Mouse (Mus musculus) liver, postnatal 0 days (tissue): ENCODE data around the gene Foxb1. TPM values are rescaled to one million over a fixed set of nuclear protein-coding genes. Genes with fewer than 3 reads are reported as not detected.
A peak's percentile ranks its signal among the peaks of the same experiment; 100 is the strongest.

Experiments used
- ATAC-seq: fragments of 200-750 bp; cut with Nextera tagmentation; 2 replicates; pipeline ENCODE4 v1.8.0; 2017; ENCODE audit warnings: mild to moderate bottlenecking, moderate library complexity
- DNase-seq: peaks from one replicate; pipeline ENCODE4 v3.0.0-alpha.2; 2016
- H3K27ac ChIP-seq: fragments of 300-500 bp; sonication (generic); 2 replicates; pipeline ENCODE4 v1.5.1; 2014; ENCODE audit warnings: antibody characterized with exemption, moderate library complexity, mild to moderate bottlenecking, low read depth
- H3K27me3 ChIP-seq: fragments of 300-500 bp; sonication (generic); 2 replicates; pipeline ENCODE4 v1.6.1; 2014; ENCODE audit warnings: low read length, control low read depth, mixed read lengths; ENCODE audit not compliant: insufficient read depth
- H3K36me3 ChIP-seq: fragments of 300-500 bp; sonication (generic); replicated peaks from 2 replicates; pipeline ENCODE4 v1.6.1; 2014; ENCODE audit warnings: mild to moderate bottlenecking, control low read depth, low read length, moderate library complexity, mixed read lengths; ENCODE audit not compliant: insufficient read depth
- H3K4me1 ChIP-seq: fragments of 300-500 bp; sonication (generic); 2 replicates; pipeline ENCODE4 v1.6.1; 2014; ENCODE audit warnings: antibody characterized with exemption, mild to moderate bottlenecking, control low read depth; ENCODE audit not compliant: insufficient read depth
- H3K4me2 ChIP-seq: fragments of 300-500 bp; sonication (generic); 2 replicates; pipeline ENCODE4 v1.6.1; 2014; ENCODE audit warnings: low read depth, mild to moderate bottlenecking, low read length, moderate library complexity, mixed read lengths
- H3K4me3 ChIP-seq: fragments of 300-500 bp; sonication (generic); 2 replicates; pipeline ENCODE4 v1.5.1; 2014; ENCODE audit warnings: low read depth, low read length
- H3K9ac ChIP-seq: fragments of 300-500 bp; sonication (generic); replicated peaks from 2 replicates; pipeline ENCODE4 v1.6.1; 2014; ENCODE audit warnings: mild to moderate bottlenecking, moderate library complexity
- H3K9me3 ChIP-seq: fragments of 300-500 bp; sonication (generic); 2 replicates; pipeline ENCODE4 v1.6.1; 2016; ENCODE audit warnings: mild to moderate bottlenecking, control low read depth, low read length, mixed read lengths
- CTCF ChIP-seq: sonication (generic); IDR thresholded peaks from 2 replicates; pipeline ENCODE4 v1.5.1; 2016; ENCODE audit warnings: antibody characterized with exemption, low read depth
- EP300 ChIP-seq: IDR thresholded peaks from 2 replicates; pipeline ENCODE4 v1.6.1; 2016; ENCODE audit warnings: antibody characterized with exemption, low read depth, mild to moderate bottlenecking
- WGBS: fragments of 180-500 bp; shearing (Covaris S2); extraction: QIAGEN DNeasy Blood & Tissue Kit; methylation state at CpG from one replicate; pipeline ENCODE4 v1.1.7; 2014; ENCODE audit not compliant: insufficient replicate concordance; 5-methylcytosine and 5-hydroxymethylcytosine counted together
- polyA plus RNA-seq: library from polyadenylated mRNA; unstranded; fragments of >200 nt; fragmentation: Nextera tagmentation; extraction: Ambion mirVana; gene quantifications from 2 replicates; pipeline ENCODE4 v1.2.1, GENCODE M21; 2015

Gene Foxb1
- polyA plus RNA-seq, 1 experiment from 2014 or later = not detected

- 55% methylated on average over 18 of the region's 18 CpGs for WGBS
- no peak for ATAC-seq
- Histone ChIP-seq H3K27me3 (no peaks in the 10 kb centered on the region), H3K27ac (no peak overlapping the region), H3K4me1 (peaks cover 8% of the 10 kb centered on the region), H3K9ac (no peak overlapping the region), H3K36me3 (no peaks in the 10 kb centered on the region), H3K4me2 (no peak overlapping the region), H3K9me3 (no peaks in the 10 kb centered on the region), H3K4me3 (no peak overlapping the region)
- no peak for DNase-seq
- TF ChIP-seq EP300 (no peak), CTCF (no peak)
These were observed 47.0 kb downstream of the Foxb1 start for GRCm38 (mm10) chr9:69713577-69714327.

DNA sequence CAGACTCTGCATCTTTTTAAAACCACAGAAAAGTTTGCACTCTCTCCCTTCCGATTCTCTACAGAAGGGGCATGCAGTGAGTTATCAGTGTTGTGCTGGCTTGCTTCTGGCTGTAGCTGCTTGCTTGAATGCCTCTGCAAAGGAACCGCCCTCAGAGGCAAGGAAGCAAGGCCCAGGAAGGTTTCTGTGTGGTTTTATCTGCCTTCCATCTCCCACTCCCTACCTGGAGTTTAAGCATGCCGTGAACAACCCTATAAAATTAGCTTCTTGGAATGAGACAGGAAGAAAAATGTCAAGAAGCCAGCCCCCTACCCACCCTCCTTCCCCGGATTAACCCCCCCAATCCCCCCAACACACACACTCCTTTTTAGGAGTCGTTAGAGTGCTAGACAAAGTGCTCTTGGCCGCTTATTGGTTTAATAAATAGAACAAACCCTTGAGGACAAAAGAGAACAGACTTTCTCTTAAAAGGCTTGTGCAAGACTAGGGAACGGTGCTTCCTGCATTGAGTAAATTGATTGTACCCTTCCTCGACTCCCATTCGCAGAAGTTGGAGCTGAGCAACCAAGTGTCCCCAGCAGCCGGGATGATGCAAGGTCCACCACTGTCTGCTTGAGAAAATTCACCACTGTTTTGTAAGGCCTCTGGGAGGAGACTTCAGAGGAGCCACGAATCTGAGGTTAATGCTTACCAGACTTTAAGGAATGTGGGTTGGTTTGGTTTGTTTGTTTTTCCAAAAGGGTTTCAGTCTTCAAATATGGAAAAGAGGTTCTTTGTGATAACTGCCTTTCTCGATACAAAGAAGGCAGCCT, 47.8 kb downstream of the Foxb1 start:
- no peaks in the 10 kb centered on the region for H3K27me3 ChIP-seq
- H3K36me3 ChIP-seq = no peaks in the 10 kb centered on the region
- ATAC-seq = 0 out of 2 replicates have a peak, but pooled peaks have one; percentile 13
- H3K4me3 ChIP-seq = no peak overlapping the region
- DNase-seq = peak; percentile 42
- WGBS = 40% methylated on average over 12 of the region's 12 CpGs
- H3K4me2 ChIP-seq = no peak overlapping the region
- no peaks in the 10 kb centered on the region for H3K9me3 ChIP-seq
- TF ChIP-seq CTCF (no peak), EP300 (0 out of 2 replicates have a peak, but pooled peaks have one; percentile 21)
- 0 out of 2 replicates have a peak overlapping the region, but pooled peaks have one; percentile 55 for H3K27ac ChIP-seq
- peaks cover 8% of the 10 kb centered on the region for H3K4me1 ChIP-seq
- no peak overlapping the region for H3K9ac ChIP-seq

Other genes with a start within 250 kb of the Foxb1 start
- 38.4 and 42.5 TPM in 2 replicates for gene Bnip2, start 228.5 kb upstream of the Foxb1 start, polyA plus RNA-seq